Mouse (Mus musculus): ENCODE measurements around the gene Lrrc28.

Gene Lrrc28

DNA sequence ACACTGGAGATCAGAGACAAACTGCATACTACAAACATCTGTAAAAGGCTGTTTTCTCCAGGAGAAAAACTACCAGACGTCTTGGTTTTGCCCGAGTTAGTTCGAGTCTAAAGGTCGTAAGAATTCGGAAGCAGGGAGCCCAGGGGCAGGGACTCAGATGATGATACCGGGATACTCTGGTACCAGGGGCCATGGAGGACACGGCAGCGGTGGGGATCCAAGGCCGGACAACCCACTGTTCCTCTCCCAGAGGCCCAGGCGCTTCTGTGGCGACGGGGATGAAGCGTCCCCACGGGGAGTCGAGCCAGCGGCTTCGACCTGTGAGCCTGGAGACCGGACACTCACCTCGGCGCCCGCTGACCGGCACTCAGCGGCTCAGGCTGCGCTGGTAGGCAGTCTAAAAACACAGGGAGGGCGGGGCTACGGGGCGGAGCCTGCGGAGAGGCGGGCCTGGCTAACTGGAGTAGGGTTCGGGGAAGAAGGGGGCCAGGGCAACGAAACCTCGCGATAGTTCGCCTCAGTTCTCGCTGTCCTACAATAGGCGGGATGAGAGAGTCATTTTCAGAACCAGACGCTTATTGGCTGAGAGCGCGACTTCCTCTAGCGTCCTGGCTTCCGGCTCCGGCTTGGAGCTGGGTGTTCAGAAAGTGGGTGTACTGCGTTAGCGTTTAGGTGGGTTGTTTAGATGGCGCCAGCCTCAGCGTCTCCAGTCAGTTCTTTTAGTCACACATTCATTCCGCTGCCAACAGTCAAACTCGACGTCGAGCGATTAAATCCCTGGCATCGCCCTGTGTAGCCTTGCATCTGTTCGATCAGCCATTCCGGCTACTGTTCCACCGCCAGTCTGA, at the start of gene Lrrc28:
TSS of gene Lrrc28 (minus strand) at position 436 of the 848 bp plus-strand sequence.
- in situ Hi-C loops (cut with MseI, MboI) = no loop called here

- in situ Hi-C loops (cut with MseI, MboI) = no loop called here
Observed at GRCm38 (mm10) chr7:67692791-67693538, 47.9 kb upstream of the Lrrc28 start.

- in situ Hi-C loops (cut with MseI, MboI) = no loop called here
Observed at GRCm38 (mm10) chr7:67692141-67692540, 47.1 kb upstream of the Lrrc28 start.

- in situ Hi-C loops (cut with MseI, MboI) = no loop called here
Observed at GRCm38 (mm10) chr7:67691036-67691435, 46.0 kb upstream of the Lrrc28 start.

GRCm38 (mm10) chr7:67689793-67690192, 44.7 kb upstream of the Lrrc28 start:
- in situ Hi-C loops (cut with MseI, MboI) = no loop called here

DNA sequence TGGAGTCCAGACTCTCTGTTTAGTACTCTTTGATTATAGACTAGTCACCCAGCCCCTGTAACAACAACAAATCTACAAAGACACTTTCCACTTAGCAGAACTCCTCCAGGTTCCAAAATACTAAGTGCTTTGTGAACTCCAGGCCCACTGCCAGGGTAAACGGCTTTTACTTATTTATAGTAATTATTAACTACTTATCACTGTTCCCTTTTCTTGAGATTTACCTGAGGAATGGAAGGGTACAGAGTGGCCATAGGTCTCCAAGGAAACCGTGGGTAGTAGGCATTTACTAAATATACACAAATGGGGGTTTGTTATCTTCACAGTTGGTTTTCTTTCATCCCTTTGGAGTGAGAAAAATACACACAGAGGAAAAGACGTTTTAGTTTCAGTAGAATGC, 43.2 kb upstream of the Lrrc28 start:
- in situ Hi-C loops (cut with MseI, MboI) = no loop called here

GRCm38 (mm10) chr7:67686545-67686944, 41.5 kb upstream of the Lrrc28 start:
- in situ Hi-C loops (cut with MseI, MboI) = no loop called here

GRCm38 (mm10) chr7:67683006-67683405, 37.9 kb upstream of the Lrrc28 start:
- in situ Hi-C loops (cut with MseI, MboI) = no loop called here

GRCm38 (mm10) chr7:67681078-67681477, 36.0 kb upstream of the Lrrc28 start:
- in situ Hi-C loops (cut with MseI, MboI) = no loop called here

DNA sequence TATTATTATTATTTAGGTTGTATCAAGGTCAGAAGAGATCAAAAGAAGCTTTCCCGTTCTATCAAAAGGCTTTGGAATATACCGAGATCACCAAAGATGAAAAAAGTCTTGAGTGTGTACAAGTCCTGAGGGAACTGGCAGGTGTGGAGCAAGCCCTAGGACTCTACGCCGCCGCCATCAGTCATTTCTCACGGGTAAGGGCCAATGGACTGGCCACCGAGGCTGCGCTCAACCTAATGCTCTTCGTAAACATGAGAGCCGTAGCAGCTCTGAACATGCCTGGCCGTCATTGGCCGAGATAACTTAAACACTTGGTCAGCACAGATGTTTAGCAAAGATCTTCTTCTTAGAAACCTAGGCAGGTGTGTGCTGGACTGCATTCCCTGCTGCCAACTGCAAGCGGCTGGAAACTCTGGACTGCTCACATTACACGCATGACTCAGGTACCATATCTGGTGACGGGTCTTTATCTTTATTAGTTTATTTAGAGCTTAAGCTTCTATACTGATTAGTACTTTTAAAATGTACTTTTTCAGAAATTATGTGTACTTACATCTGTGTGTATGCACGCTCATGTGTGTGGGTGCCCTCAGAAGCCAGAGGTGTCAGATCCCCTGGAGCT, 33.9 kb upstream of the Lrrc28 start:
- in situ Hi-C loops (cut with MseI, MboI) = loop anchor here in 1 of 2 experiments (10.0 kb wide), 1 partner anchor 76 kb away; the partner anchor contains the start of gene Synm

GRCm38 (mm10) chr7:67673656-67674055, 28.6 kb upstream of the Lrrc28 start:
- in situ Hi-C loops (cut with MseI, MboI) = loop anchor here (5.0 to 10.0 kb wide), 2 partner anchors 81 to 89 kb away; partner anchors contain the start of gene Synm (in 1 of the 2)

DNA sequence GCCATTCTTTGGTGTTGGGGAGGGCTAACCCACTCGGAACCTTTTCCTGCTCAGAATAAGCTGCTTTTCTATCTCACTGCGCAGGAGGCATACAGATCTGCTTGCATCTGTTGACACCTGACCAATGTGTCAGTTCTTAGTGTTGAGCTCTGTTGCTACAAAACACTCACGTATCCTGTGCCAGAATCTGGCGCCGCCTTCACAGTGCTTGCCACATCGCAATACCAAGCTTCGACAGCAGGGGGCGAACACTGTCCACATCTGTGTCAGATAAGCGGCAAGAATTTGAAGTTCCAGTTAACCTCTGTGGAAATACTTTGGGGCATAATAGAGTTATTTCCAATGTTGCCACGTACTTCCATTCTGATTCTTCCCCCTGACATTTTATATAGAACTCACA, 27.6 kb upstream of the Lrrc28 start:
- in situ Hi-C loops (cut with MseI, MboI) = loop anchor here (5.0 to 10.0 kb wide), 2 partner anchors 82 to 90 kb away; partner anchors contain the start of gene Synm (in 1 of the 2)

DNA sequence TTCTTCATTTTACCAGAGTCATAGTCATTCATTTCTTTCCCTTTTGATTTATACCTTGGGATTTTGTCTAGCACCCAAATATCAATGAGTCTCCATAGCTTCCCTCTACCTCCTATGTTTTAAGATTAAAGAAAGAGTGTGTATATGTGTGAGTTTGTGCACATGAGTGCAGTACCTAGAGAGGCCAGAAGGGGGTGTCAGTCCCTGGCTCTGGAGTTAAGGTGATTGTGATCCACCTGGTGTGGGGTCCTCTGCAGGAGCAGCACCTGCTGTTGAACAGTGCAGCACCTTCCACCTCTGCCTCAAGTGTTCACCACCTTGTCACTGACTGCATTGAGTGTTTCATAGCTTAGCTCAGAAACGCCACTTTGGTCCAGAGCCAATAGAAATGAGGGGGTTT, 25.9 kb upstream of the Lrrc28 start:
- in situ Hi-C loops (cut with MseI, MboI) = loop anchor here (5.0 to 10.0 kb wide), 2 partner anchors 84 to 91 kb away; partner anchors contain the start of gene Synm (in 1 of the 2)

- in situ Hi-C loops (cut with MseI, MboI) = no loop called here
Observed at GRCm38 (mm10) chr7:67663981-67664694, 19.1 kb upstream of the Lrrc28 start.

DNA sequence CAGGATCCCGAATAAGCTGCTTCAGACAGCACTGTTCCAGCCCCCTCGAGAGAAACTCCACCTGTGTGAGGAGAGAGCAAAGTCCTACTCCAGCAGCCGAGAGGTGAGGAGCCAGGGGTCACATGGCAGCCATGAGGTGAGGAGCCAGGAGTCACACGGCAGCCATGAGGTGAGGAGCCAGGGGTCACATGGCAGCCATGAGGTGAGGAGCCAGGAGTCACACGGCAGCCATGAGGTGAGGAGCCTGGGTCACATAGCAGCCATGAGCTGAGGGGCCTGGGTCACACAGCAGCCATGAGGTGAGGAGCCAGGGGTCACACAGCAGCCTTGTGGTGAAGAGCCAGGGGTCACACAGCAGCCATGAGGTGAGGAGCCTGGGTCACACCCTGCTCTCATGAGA, 17.4 kb upstream of the Lrrc28 start:
- in situ Hi-C loops (cut with MseI, MboI) = no loop called here

- in situ Hi-C loops (cut with MseI, MboI) = no loop called here
Observed at GRCm38 (mm10) chr7:67658110-67658509, 13.0 kb upstream of the Lrrc28 start.

GRCm38 (mm10) chr7:67655186-67655585, 10.1 kb upstream of the Lrrc28 start:
- in situ Hi-C loops (cut with MseI, MboI) = no loop called here

- in situ Hi-C loops (cut with MseI, MboI) = no loop called here
Observed at GRCm38 (mm10) chr7:67654668-67655067, 9.6 kb upstream of the Lrrc28 start.

DNA sequence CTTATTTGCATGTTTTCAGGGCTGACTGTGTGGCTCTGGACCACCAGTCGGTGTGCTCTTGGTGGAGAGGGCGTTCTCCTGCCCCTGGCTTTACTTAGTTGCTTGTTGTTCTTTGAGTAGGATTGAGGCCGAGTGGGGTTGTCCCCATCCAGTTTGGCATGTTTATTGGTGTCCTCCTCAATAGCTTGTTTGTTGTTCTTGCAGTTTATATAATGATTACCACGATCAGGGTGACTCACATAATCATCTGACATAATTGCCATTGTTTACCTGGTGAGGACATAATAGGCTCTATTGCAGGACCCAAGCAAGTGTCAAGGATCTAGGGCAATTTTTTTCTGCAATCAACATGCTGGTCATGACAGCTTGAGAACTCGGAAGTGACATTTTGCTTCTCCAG, 7.1 kb upstream of the Lrrc28 start:
- in situ Hi-C loops (cut with MseI, MboI) = no loop called here

DNA sequence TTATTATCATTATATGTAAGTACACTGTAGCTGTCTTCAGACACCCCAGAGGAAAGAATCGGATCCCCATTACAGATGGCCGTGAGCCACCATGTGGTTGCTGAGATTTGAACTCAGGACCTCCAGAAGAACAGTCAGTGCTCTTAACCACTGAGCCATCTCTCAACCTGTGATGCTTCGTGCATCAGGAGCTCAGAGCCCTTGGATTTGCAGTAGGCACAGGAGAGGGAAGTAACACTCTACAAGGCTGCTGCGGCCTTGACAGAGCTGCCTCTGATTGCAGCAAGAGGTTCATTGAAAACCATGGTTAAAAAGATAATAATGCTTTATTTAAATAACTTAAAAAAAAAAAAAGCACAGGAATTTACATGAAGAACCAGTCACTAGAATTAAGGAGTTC, 3.3 kb upstream of the Lrrc28 start:
- in situ Hi-C loops (cut with MseI, MboI) = no loop called here

GRCm38 (mm10) chr7:67647277-67647676, 2.2 kb upstream of the Lrrc28 start, which contains the start of gene Ttc23:
Gene Ttc23 (plus strand): TSS chr7:67647410.
- in situ Hi-C loops (cut with MseI, MboI) = no loop called here
